Mouse (Mus musculus) lung, postnatal 0 days (tissue): ENCODE measurements around the gene BC051665. TPM values are rescaled to one million over a fixed set of nuclear protein-coding genes. Genes with fewer than 3 reads are reported as not detected.

Experiments used
- ATAC-seq: fragments of 200-750 bp; cut with Nextera tagmentation; 2 replicates; pipeline ENCODE4 v1.8.0; 2017; ENCODE audit warnings: moderate library complexity
- DNase-seq: peaks from one replicate; pipeline ENCODE4 v3.0.0-alpha.2; 2016; ENCODE audit warnings: low spot score
- H3K27ac ChIP-seq: fragments of 300-500 bp; sonication (generic); 2 replicates; pipeline ENCODE4 v1.5.1; 2014; ENCODE audit warnings: antibody characterized with exemption, mild to moderate bottlenecking, low read length, mixed read lengths
- H3K27me3 ChIP-seq: fragments of 300-500 bp; sonication (generic); replicated peaks from 2 replicates; pipeline ENCODE4 v1.6.1; 2014; ENCODE audit warnings: low read length, mixed read lengths; ENCODE audit not compliant: insufficient read depth
- H3K36me3 ChIP-seq: fragments of 300-500 bp; sonication (generic); 2 replicates; pipeline ENCODE4 v1.6.1; 2014; ENCODE audit warnings: low read length, mixed read lengths; ENCODE audit not compliant: insufficient read depth
- H3K4me1 ChIP-seq: fragments of 300-500 bp; sonication (generic); 2 replicates; pipeline ENCODE4 v1.6.1; 2014; ENCODE audit warnings: antibody characterized with exemption, low read depth, low read length, mixed read lengths; ENCODE audit not compliant: insufficient read depth
- H3K4me2 ChIP-seq: fragments of 300-500 bp; sonication (generic); replicated peaks from 2 replicates; pipeline ENCODE4 v1.6.1; 2014; ENCODE audit warnings: low read depth, mild to moderate bottlenecking, low read length, moderate library complexity, mixed read lengths
- H3K4me3 ChIP-seq: fragments of 300-500 bp; sonication (generic); 2 replicates; pipeline ENCODE4 v1.5.1; 2014; ENCODE audit warnings: low read depth, low read length
- H3K9ac ChIP-seq: fragments of 300-500 bp; sonication (generic); replicated peaks from 2 replicates; pipeline ENCODE4 v1.6.1; 2014; ENCODE audit warnings: low read depth, mild to moderate bottlenecking
- H3K9me3 ChIP-seq: fragments of 300-500 bp; sonication (generic); 2 replicates; pipeline ENCODE4 v1.6.1; 2016; ENCODE audit warnings: low read length, mixed read lengths
- CTCF ChIP-seq: IDR thresholded peaks from 2 replicates; pipeline ENCODE4 v1.5.1; 2016; ENCODE audit warnings: antibody characterized with exemption, mild to moderate bottlenecking
- EP300 ChIP-seq: IDR thresholded peaks from 2 replicates; pipeline ENCODE4 v1.6.1; 2016; ENCODE audit warnings: antibody characterized with exemption, mild to moderate bottlenecking, control low read depth
- WGBS: fragments of 180-500 bp; shearing (Covaris S2); extraction: QIAGEN DNeasy Blood & Tissue Kit; methylation state at CpG from one replicate; pipeline ENCODE4 v1.1.7; 2014; 5-methylcytosine and 5-hydroxymethylcytosine counted together
- polyA plus RNA-seq: library from polyadenylated mRNA; unstranded; fragments of >200 nt; fragmentation: Nextera tagmentation; extraction: Ambion mirVana; gene quantifications from 2 replicates; pipeline ENCODE4 v1.2.1, GENCODE M21; 2015

Gene BC051665
- polyA plus RNA-seq, 1 experiment from 2014 or later = not detected

- ATAC-seq (no peak), DNase-seq (no peak)
- 90% methylated on average over 6 of the region's 6 CpGs for WGBS
- Histone ChIP-seq H3K9me3 (no peaks in the 10 kb centered on the region), H3K4me3 (no peak overlapping the region), H3K27me3 (no peaks in the 10 kb centered on the region), H3K4me1 (peaks cover 14% of the 10 kb centered on the region; the same call in 1 of the 2 replicates), H3K27ac (no peak overlapping the region), H3K36me3 (peaks cover 14% of the 10 kb centered on the region; the same call in 1 of the 2 replicates), H3K9ac (no peak overlapping the region), H3K4me2 (no peak overlapping the region)
- TF ChIP-seq EP300 (no peak), CTCF (peak; percentile 48)
Observed at GRCm38 (mm10) chr13:60740248-60740647, 45.9 kb downstream of the BC051665 start.

- H3K27me3 ChIP-seq = no peaks in the 10 kb centered on the region
- TF ChIP-seq EP300 (no peak), CTCF (peak; percentile 87)
- peaks cover 23% of the 10 kb centered on the region for H3K36me3 ChIP-seq
- 0 out of 2 replicates have a peak overlapping the region, but pooled peaks have one; percentile 23 for H3K9ac ChIP-seq
- DNase-seq (peak; percentile 93), ATAC-seq (peak; percentile 71)
- WGBS = 7% methylated on average over 9 of the region's 9 CpGs
- peak overlapping the region; percentile 44 for H3K4me2 ChIP-seq
- peaks cover 14% of the 10 kb centered on the region; the same call in 1 of the 2 replicates for H3K4me1 ChIP-seq
- peak overlapping the region; percentile 3; the same call in 1 of the 2 replicates for H3K4me3 ChIP-seq
- peak overlapping the region; percentile 90 for H3K27ac ChIP-seq
- no peaks in the 10 kb centered on the region for H3K9me3 ChIP-seq
Observed at GRCm38 (mm10) chr13:60738429-60738828, 47.7 kb downstream of the BC051665 start.

GRCm38 (mm10) chr13:60737632-60738324, 48.4 kb downstream of the BC051665 start:
- peaks cover 14% of the 10 kb centered on the region; the same call in 1 of the 2 replicates for H3K4me1 ChIP-seq
- peak overlapping the region; percentile 90 for H3K27ac ChIP-seq
- TF ChIP-seq EP300 (peak; percentile 24; the same call in 1 of the 2 replicates), CTCF (no peak)
- peak overlapping the region; percentile 44 for H3K4me2 ChIP-seq
- ATAC-seq (peak; percentile 87), DNase-seq (peak; percentile 98)
- under 1% methylated on average over 9 of the region's 9 CpGs for WGBS
- H3K4me3 ChIP-seq = peak overlapping the region; percentile 3; the same call in 1 of the 2 replicates
- peaks cover 29% of the 10 kb centered on the region for H3K36me3 ChIP-seq
- 0 out of 2 replicates have a peak overlapping the region, but pooled peaks have one; percentile 23 for H3K9ac ChIP-seq
- H3K9me3 ChIP-seq = no peaks in the 10 kb centered on the region
- no peaks in the 10 kb centered on the region for H3K27me3 ChIP-seq

- Histone ChIP-seq H3K27ac (peak overlapping the region; percentile 90), H3K4me1 (peaks cover 14% of the 10 kb centered on the region; the same call in 1 of the 2 replicates), H3K4me3 (no peak overlapping the region), H3K9ac (no peak overlapping the region), H3K36me3 (peaks cover 22% of the 10 kb centered on the region), H3K4me2 (no peak overlapping the region), H3K9me3 (no peaks in the 10 kb centered on the region), H3K27me3 (no peaks in the 10 kb centered on the region)
- DNase-seq = peak; percentile 90
- WGBS = 43% methylated on average over 13 of the region's 13 CpGs
- peak; percentile 63 for ATAC-seq
- peak; percentile 90 for TF ChIP-seq EP300
- TF ChIP-seq CTCF = no peak
Observed at GRCm38 (mm10) chr13:60736421-60737105, 49.6 kb downstream of the BC051665 start.

- TF ChIP-seq EP300 (no peak), CTCF (no peak)
- Histone ChIP-seq H3K36me3 (peaks cover 26% of the 10 kb centered on the region), H3K27me3 (no peaks in the 10 kb centered on the region), H3K4me3 (no peak overlapping the region), H3K9me3 (no peaks in the 10 kb centered on the region), H3K4me1 (peaks cover 16% of the 10 kb centered on the region; the same call in 1 of the 2 replicates), H3K27ac (0 out of 2 replicates have a peak overlapping the region, but pooled peaks have one; percentile 90), H3K9ac (no peak overlapping the region), H3K4me2 (no peak overlapping the region)
- ATAC-seq = no peak
- WGBS = 87% methylated on average over 9 of the region's 9 CpGs
- DNase-seq = no peak
Observed at GRCm38 (mm10) chr13:60735306-60735705, 50.9 kb downstream of the BC051665 start.

Other genes with a start within 250 kb of the BC051665 start
- 44.0 and 48.7 TPM in 2 replicates for gene Dapk1, start 184.4 kb downstream of the BC051665 start, polyA plus RNA-seq
- gene Ctsll3, start 16.5 kb upstream of the BC051665 start, polyA plus RNA-seq = not detected in 2 replicates
- gene 4930486L24Rik, start 78.1 kb upstream of the BC051665 start, polyA plus RNA-seq = 0.32 TPM in 1 of 2 replicates, not detected in the other
- 1.3 and 1.8 TPM in 2 replicates for gene Gm49392, start 110.5 kb upstream of the BC051665 start, polyA plus RNA-seq
- gene Ctla2b, start 111.1 kb upstream of the BC051665 start, polyA plus RNA-seq = 12.3 and 13.4 TPM in 2 replicates
- not detected in 2 replicates for gene Tpbpb, start 118.5 kb upstream of the BC051665 start, polyA plus RNA-seq
- not detected in 2 replicates for gene Gm49393, start 149.2 kb upstream of the BC051665 start, polyA plus RNA-seq
- 7.5 and 10.6 TPM in 2 replicates for gene Gm49391, start 150.2 kb upstream of the BC051665 start, polyA plus RNA-seq
- gene Ctla2a, start 150.3 kb upstream of the BC051665 start, polyA plus RNA-seq = 288 and 434 TPM in 2 replicates
- not detected in 2 replicates for gene Tpbpa, start 155.6 kb upstream of the BC051665 start, polyA plus RNA-seq
- not detected in 2 replicates for gene Ctsj, start 219.6 kb upstream of the BC051665 start, polyA plus RNA-seq